Mouse (Mus musculus) embryonic facial prominence, embryonic 13.5 days (tissue): ENCODE measurements around the gene Atg9a. TPM values are rescaled to one million over a fixed set of nuclear protein-coding genes. Genes with fewer than 3 reads are reported as not detected.

Experiments
- ATAC-seq: fragments of 200-750 bp; cut with Nextera tagmentation; 2 replicates; pipeline ENCODE4 v1.8.0; 2017; ENCODE audit warnings: low read depth; ENCODE audit not compliant: insufficient number of reproducible peaks, insufficient read depth, low FRiP score, low TSS enrichment
- H3K27ac ChIP-seq: fragments of 300-500 bp; sonication (generic); 2 replicates; pipeline ENCODE4 v1.5.1; 2015; ENCODE audit warnings: moderate library complexity, mild to moderate bottlenecking, inconsistent platforms
- H3K27me3 ChIP-seq: fragments of 300-500 bp; sonication (generic); 2 replicates; pipeline ENCODE4 v1.6.1; 2015; ENCODE audit warnings: mild to moderate bottlenecking, inconsistent platforms
- H3K36me3 ChIP-seq: fragments of 300-500 bp; sonication (generic); 2 replicates; pipeline ENCODE4 v1.6.1; 2015; ENCODE audit warnings: mild to moderate bottlenecking, inconsistent platforms
- H3K4me1 ChIP-seq: fragments of 300-500 bp; sonication (generic); 2 replicates; pipeline ENCODE4 v1.6.1; 2015; ENCODE audit warnings: inconsistent platforms
- H3K4me2 ChIP-seq: fragments of 300-500 bp; sonication (generic); 2 replicates; pipeline ENCODE4 v1.6.1; 2015; ENCODE audit warnings: moderate library complexity, mild to moderate bottlenecking, inconsistent platforms
- H3K4me3 ChIP-seq: fragments of 300-500 bp; sonication (generic); 2 replicates; pipeline ENCODE4 v1.5.1; 2015; ENCODE audit warnings: mild to moderate bottlenecking, inconsistent platforms
- H3K9ac ChIP-seq: fragments of 300-500 bp; sonication (generic); 2 replicates; pipeline ENCODE4 v1.6.1; 2015; ENCODE audit warnings: mild to moderate bottlenecking, inconsistent platforms
- H3K9me3 ChIP-seq: fragments of 300-500 bp; sonication (generic); 2 replicates; pipeline ENCODE4 v1.6.1; 2016; ENCODE audit warnings: inconsistent platforms
- WGBS: fragments of 180-500 bp; shearing (Covaris S2); methylation state at CpG from one replicate; pipeline ENCODE4 v1.1.7; 2015; ENCODE audit warnings: mixed read lengths; 5-methylcytosine and 5-hydroxymethylcytosine counted together
- polyA plus RNA-seq: library from polyadenylated mRNA; unstranded; fragments of >200 nt; fragmentation: Nextera tagmentation; extraction: Ambion mirVana; gene quantifications from 2 replicates; pipeline ENCODE4 v1.2.1, GENCODE M21; 2015

Atg9a gene
- polyA plus RNA-seq, 1 experiment from 2014 or later: 28.4 TPM

- H3K9me3 ChIP-seq: no peaks in the 10 kb centered on the region
- H3K27me3 ChIP-seq: peaks cover 39% of the 10 kb centered on the region
- H3K4me3 ChIP-seq: no peak overlapping the region
- peaks cover 40% of the 10 kb centered on the region for H3K4me1 ChIP-seq
- ATAC-seq: no peak
- 84% methylated on average over 2 of the region's 2 CpGs for WGBS
- no peak overlapping the region for H3K27ac ChIP-seq
- H3K9ac ChIP-seq: no peak overlapping the region
- H3K4me2 ChIP-seq: no peak overlapping the region
- peaks cover 41% of the 10 kb centered on the region for H3K36me3 ChIP-seq
Measured at GRCm38 (mm10) chr1:75214442-75214841, 22.4 kb upstream of the Atg9a start.

GRCm38 (mm10) chr1:75213096-75213495 is 21.1 kb upstream of the Atg9a start:
- Histone ChIP-seq H3K9me3 (no peaks in the 10 kb centered on the region), H3K27ac (no peak overlapping the region), H3K36me3 (peaks cover 41% of the 10 kb centered on the region), H3K4me1 (peaks cover 38% of the 10 kb centered on the region), H3K4me2 (no peak overlapping the region), H3K4me3 (no peak overlapping the region), H3K27me3 (peaks cover 26% of the 10 kb centered on the region), H3K9ac (no peak overlapping the region)
- WGBS: 86% methylated on average over 7 of the region's 7 CpGs
- ATAC-seq: no peak

- 71% methylated on average over 4 of the region's 4 CpGs for WGBS
- H3K4me2 ChIP-seq: 0 out of 2 replicates have a peak overlapping the region, but pooled peaks have one; percentile 1
- no peaks in the 10 kb centered on the region for H3K9me3 ChIP-seq
- no peak overlapping the region for H3K9ac ChIP-seq
- no peak for ATAC-seq
- no peak overlapping the region for H3K4me3 ChIP-seq
- H3K4me1 ChIP-seq: peaks cover 36% of the 10 kb centered on the region
- H3K27me3 ChIP-seq: peaks cover 20% of the 10 kb centered on the region
- H3K27ac ChIP-seq: no peak overlapping the region
- peaks cover 41% of the 10 kb centered on the region for H3K36me3 ChIP-seq
Measured at GRCm38 (mm10) chr1:75212542-75212941, 20.5 kb upstream of the Atg9a start.

DNA sequence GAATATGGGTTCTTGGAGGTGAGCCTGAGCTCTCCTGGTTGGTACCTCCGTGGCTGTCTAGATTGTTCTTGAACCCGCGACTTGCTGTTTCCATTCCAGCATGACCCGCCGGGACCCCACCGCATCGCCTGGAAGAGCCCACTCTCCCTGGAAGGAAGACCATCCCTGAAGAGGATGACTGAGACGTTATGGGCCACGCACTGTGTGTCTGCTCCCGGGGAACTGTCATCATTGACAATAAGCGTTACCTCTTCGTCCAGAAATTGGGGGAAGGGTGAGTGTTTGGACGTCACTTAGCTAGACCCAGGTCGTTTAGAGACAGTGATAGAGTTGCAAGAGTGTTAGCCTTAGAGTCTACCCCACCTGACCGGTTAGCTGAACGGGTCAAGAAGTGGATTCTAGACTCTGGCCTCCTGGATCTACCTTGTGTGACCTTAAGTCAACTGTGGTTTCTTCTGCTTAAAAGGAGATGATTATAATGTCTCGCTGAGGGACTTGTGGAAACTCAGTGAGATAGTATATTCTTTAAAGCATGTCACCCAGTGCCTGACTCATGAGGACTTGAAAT is 19.2 kb upstream of the Atg9a start:
- H3K4me3 ChIP-seq: peak overlapping the region; percentile 97
- H3K27ac ChIP-seq: no peak overlapping the region
- peak overlapping the region; percentile 96 for H3K9ac ChIP-seq
- 11% methylated on average over 17 of the region's 17 CpGs for WGBS
- no peak for ATAC-seq
- peaks cover 41% of the 10 kb centered on the region for H3K36me3 ChIP-seq
- H3K27me3 ChIP-seq: peaks cover 7% of the 10 kb centered on the region
- no peaks in the 10 kb centered on the region for H3K9me3 ChIP-seq
- H3K4me1 ChIP-seq: peaks cover 36% of the 10 kb centered on the region
- H3K4me2 ChIP-seq: peak overlapping the region; percentile 95

GRCm38 (mm10) chr1:75210136-75211087 is 18.4 kb upstream of the Atg9a start, which contains the start of the genes Glb1l and Stk16:
Gene Glb1l, minus strand, starts transcription at chr1:75210813.
Gene Stk16, plus strand, starts transcription at chr1:75210838.
- 5% methylated on average over 42 of the region's 42 CpGs for WGBS
- no peaks in the 10 kb centered on the region for H3K9me3 ChIP-seq
- peak within 1 kb of the TSS; percentile 95 for H3K4me2 ChIP-seq
- peak within 1 kb of the TSS; percentile 97 for H3K4me3 ChIP-seq
- peak within 1 kb of the TSS; percentile 96 for H3K9ac ChIP-seq
- H3K27ac ChIP-seq: peak within 1 kb of the TSS; percentile 39; the same call in 1 of the 2 replicates
- no peaks in the 10 kb centered on the region for H3K27me3 ChIP-seq
- H3K4me1 ChIP-seq: peaks cover 36% of the 10 kb centered on the region
- peak; percentile 82 for ATAC-seq
- peaks cover 35% of the 10 kb centered on the region for H3K36me3 ChIP-seq

GRCm38 (mm10) chr1:75208967-75209678 is 17.1 kb upstream of the Atg9a start:
- no peak for ATAC-seq
- 0 out of 2 replicates have a peak overlapping the region, but pooled peaks have one; percentile 29 for H3K27ac ChIP-seq

DNA sequence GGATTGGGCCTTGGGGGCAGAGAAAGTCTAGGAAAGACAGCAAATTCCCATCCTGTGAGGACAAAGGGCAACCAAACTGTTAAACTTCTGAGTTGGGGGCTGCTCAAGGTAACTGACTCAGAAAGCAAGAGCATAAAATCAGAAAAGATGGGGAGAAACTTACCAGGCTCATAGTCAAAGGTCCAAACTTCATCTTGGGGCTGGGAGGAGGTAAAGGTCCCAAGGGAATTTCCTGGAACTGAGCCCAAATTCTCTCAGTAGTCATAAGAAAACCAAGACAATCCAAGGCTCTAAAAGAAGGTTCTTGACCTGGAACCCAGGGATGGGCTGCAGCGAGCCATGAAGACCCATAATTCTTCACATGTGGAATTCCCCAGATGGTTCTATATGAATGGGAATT is 9.2 kb upstream of the Atg9a start:
- Histone ChIP-seq H3K9ac (no peak overlapping the region), H3K27ac (no peak overlapping the region), H3K27me3 (no peaks in the 10 kb centered on the region), H3K36me3 (peaks cover 45% of the 10 kb centered on the region), H3K4me1 (no peaks in the 10 kb centered on the region), H3K4me2 (no peak overlapping the region), H3K4me3 (no peak overlapping the region), H3K9me3 (no peaks in the 10 kb centered on the region)
- ATAC-seq: no peak
- 87% methylated on average over 1 of the region's 1 CpGs for WGBS

More at GRCm38 (mm10) chr1:75208967-75209678, 17.1 kb upstream of the Atg9a start:
- Histone ChIP-seq H3K4me1 (peaks cover 36% of the 10 kb centered on the region), H3K9ac (peak overlapping the region; percentile 77), H3K27me3 (no peaks in the 10 kb centered on the region), H3K4me2 (peak overlapping the region; percentile 95), H3K9me3 (no peaks in the 10 kb centered on the region), H3K4me3 (peak overlapping the region; percentile 49), H3K36me3 (peaks cover 23% of the 10 kb centered on the region)
- 11% methylated on average over 34 of the region's 34 CpGs for WGBS

DNA sequence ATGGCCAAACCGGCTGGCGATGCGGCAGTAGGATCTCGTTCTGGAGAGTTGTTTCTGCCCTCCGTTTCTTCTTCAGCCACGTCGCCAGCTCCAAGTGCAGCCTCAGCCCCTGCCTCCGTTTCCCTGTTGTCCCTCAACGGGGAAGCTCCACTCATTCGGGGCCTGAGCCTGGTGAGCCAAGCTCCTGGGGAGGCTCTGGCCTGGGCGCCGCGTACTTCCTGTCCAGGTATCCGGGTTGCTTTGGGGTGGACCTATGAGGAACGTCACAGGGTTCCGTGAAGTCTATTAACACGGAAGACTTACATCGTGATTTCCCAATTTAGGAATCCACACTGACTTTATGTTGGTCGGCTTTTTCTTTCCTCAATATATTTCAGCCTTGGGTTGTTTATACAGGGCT is 456 bp upstream of the Atg9a start:
- Histone ChIP-seq H3K4me3 (peak overlapping the region; percentile 80), H3K36me3 (peaks cover 42% of the 10 kb centered on the region), H3K4me2 (peak overlapping the region; percentile 90), H3K9me3 (no peaks in the 10 kb centered on the region), H3K27ac (peak overlapping the region; percentile 95), H3K27me3 (no peaks in the 10 kb centered on the region), H3K9ac (peak overlapping the region; percentile 91), H3K4me1 (peaks cover 21% of the 10 kb centered on the region)
- ATAC-seq: no peak
- WGBS: under 1% methylated on average over 19 of the region's 19 CpGs

- no peaks in the 10 kb centered on the region for H3K9me3 ChIP-seq
- peak overlapping the region; percentile 80 for H3K4me3 ChIP-seq
- peaks cover 21% of the 10 kb centered on the region for H3K4me1 ChIP-seq
- peak overlapping the region; percentile 90 for H3K4me2 ChIP-seq
- H3K9ac ChIP-seq: peak overlapping the region; percentile 92
- 44% methylated on average over 5 of the region's 5 CpGs for WGBS
- H3K27ac ChIP-seq: peak overlapping the region; percentile 86
- ATAC-seq: no peak; the same call in 1 of the 2 replicates
- no peaks in the 10 kb centered on the region for H3K27me3 ChIP-seq
- H3K36me3 ChIP-seq: peaks cover 43% of the 10 kb centered on the region
Measured at GRCm38 (mm10) chr1:75191258-75191621, 756 bp downstream of the Atg9a start.

DNA sequence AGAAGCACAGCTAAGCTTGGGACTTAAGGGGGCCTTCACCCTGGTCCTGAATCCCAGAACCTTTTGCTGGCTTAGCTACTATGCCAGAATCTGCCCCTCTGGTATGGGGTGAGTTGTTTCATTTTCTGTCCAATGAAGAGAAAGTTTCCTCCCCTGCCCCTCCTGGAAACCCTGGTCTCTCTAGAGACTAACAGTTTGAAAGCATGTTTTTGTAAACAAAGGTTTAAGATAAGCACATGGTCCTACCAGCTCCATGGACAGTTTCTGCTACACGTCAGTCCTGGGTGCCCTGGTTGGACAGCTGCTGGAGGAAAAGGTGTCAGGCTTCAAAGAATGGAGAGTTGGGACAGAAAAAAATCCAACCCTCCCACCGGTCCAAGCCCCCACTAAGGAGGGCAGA is 1.4 kb downstream of the Atg9a start:
- ATAC-seq: no peak
- Histone ChIP-seq H3K4me1 (peaks cover 21% of the 10 kb centered on the region), H3K9ac (peak overlapping the region; percentile 92; the same call in 1 of the 2 replicates), H3K4me3 (peak overlapping the region; percentile 80), H3K4me2 (peak overlapping the region; percentile 90), H3K9me3 (no peaks in the 10 kb centered on the region), H3K27me3 (no peaks in the 10 kb centered on the region), H3K27ac (no peak overlapping the region), H3K36me3 (peaks cover 43% of the 10 kb centered on the region)
- WGBS: 75% methylated on average over 2 of the region's 2 CpGs

GRCm38 (mm10) chr1:75187914-75188483 is 4.0 kb downstream of the Atg9a start:
- 82% methylated on average over 2 of the region's 2 CpGs for WGBS
- Histone ChIP-seq H3K4me1 (peaks cover 15% of the 10 kb centered on the region), H3K9ac (no peak overlapping the region), H3K27ac (no peak overlapping the region), H3K4me3 (no peak overlapping the region), H3K9me3 (no peaks in the 10 kb centered on the region), H3K27me3 (no peaks in the 10 kb centered on the region), H3K4me2 (no peak overlapping the region), H3K36me3 (peaks cover 59% of the 10 kb centered on the region)
- ATAC-seq: no peak
